Mouse (Mus musculus) CH12.LX (cell line): ENCODE data around the gene Ly6g6c.

Experiments
- CHD1 ChIP-seq: IDR thresholded peaks from 2 replicates; pipeline ENCODE4 v1.6.1; 2012; ENCODE audit warnings: low read depth, low read length, improper control_type of control experiment, inconsistent platforms
- MXI1 ChIP-seq: IDR thresholded peaks from 2 replicates; pipeline ENCODE4 v1.6.1; 2011; ENCODE audit warnings: mild to moderate bottlenecking, low read depth, low read length, improper control_type of control experiment

- TF ChIP-seq MXI1 (no peak), CHD1 (no peak)
Measured at GRCm38 (mm10) chr17:35064951-35065947, at the start of gene Ly6g6c.
